Mouse (Mus musculus): ENCODE measurements around the gene Zdhhc17. TPM values are rescaled to one million over a fixed set of nuclear protein-coding genes. Genes with fewer than 3 reads are reported as not detected.

The Zdhhc17 gene
- polyA plus RNA-seq, 1 experiment from 2014 or later: 35.2 TPM

DNA sequence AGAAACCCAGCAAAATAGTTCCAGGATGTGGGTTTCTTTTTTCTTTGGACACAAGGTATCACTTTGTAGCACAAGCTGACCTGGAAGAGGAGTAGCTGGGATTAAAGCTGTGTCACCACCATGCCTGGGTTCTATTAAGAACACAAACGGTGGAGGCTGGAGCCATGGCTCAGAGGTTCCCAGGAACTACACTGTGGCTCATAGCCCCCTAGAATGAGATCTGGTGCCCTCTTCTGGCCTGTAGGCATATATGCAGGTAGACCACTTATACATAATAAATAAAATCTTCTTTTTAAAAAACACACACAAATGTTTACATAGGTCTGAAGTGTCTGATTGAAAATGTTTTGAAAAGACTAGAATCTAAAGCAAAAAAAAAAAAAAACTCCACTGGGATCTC is 33.9 kb downstream of the Zdhhc17 start:
- Histone ChIP-seq H3K4me3 (no peak overlapping the region), H3K4me1 (no peaks in the 10 kb centered on the region), H3K36me3 (peaks cover 19% of the 10 kb centered on the region), H3K27ac (no peak overlapping the region), H3K27me3 (no peaks in the 10 kb centered on the region), H3K4me2 (replicated peaks) (no peak overlapping the region), H3K9me3 (no peaks in the 10 kb centered on the region), H3K9ac (no peak overlapping the region)
- 5% methylated on average over 1 of the region's 1 CpGs for WGBS
- no peak for ATAC-seq (ENCODE audit: insufficient number of reproducible peaks, insufficient read depth, low FRiP score, low TSS enrichment)

DNA sequence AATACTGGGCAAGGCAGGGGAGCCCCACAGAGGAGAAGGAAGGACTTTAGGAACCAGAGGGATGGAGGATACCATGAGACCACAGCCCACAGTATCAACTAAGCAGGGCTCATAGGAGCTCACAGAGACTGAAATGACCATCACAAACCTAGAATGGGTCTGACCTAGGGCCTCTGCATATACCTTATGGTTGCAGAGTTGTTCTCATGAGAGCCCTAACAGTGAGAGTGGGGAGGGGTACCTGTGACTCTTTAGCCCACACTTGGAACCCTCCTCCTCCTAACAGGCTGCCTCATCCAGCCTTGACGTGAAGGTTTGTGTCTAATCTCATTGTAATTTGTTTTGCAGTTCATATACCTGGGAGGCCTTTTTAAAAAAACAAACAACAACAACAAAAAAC is 35.1 kb downstream of the Zdhhc17 start:
- H3K4me1 ChIP-seq: peaks cover 2% of the 10 kb centered on the region; the same call in 1 of the 2 replicates
- H3K4me3 ChIP-seq: no peak overlapping the region
- H3K27ac ChIP-seq: no peak overlapping the region
- 66% methylated on average over 1 of the region's 1 CpGs for WGBS
- no peak overlapping the region for H3K4me2 ChIP-seq (replicated peaks)
- no peaks in the 10 kb centered on the region for H3K27me3 ChIP-seq
- peaks cover 19% of the 10 kb centered on the region for H3K36me3 ChIP-seq
- no peak for ATAC-seq (ENCODE audit: insufficient number of reproducible peaks, insufficient read depth, low FRiP score, low TSS enrichment)
- no peak overlapping the region for H3K9ac ChIP-seq
- H3K9me3 ChIP-seq: no peaks in the 10 kb centered on the region

DNA sequence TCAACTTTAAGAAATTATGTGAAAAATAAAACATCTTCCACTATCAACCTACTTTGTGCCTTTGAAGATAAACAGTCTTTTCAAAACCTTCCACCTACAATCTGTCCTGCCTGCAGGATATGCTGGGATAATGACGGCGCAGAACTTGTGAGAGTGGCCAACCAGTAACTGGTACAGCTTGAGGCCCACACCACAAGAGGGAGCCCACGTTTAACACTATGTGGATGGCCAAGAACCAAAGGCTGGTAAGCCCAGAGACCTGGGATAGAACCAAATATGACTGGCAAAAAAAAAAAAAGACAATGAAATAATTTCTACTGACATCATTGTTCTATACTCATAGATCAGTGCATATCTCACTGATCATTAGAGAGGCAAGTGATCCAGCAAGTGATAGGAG is 35.5 kb downstream of the Zdhhc17 start:
- Histone ChIP-seq H3K9ac (no peak overlapping the region), H3K9me3 (no peaks in the 10 kb centered on the region), H3K4me3 (no peak overlapping the region), H3K27ac (no peak overlapping the region), H3K27me3 (no peaks in the 10 kb centered on the region), H3K4me2 (replicated peaks) (no peak overlapping the region), H3K36me3 (peaks cover 23% of the 10 kb centered on the region), H3K4me1 (peaks cover 6% of the 10 kb centered on the region; the same call in 1 of the 2 replicates)
- ATAC-seq (ENCODE audit: insufficient number of reproducible peaks, insufficient read depth, low FRiP score, low TSS enrichment): no peak
- WGBS: 47% methylated on average over 3 of the region's 3 CpGs

DNA sequence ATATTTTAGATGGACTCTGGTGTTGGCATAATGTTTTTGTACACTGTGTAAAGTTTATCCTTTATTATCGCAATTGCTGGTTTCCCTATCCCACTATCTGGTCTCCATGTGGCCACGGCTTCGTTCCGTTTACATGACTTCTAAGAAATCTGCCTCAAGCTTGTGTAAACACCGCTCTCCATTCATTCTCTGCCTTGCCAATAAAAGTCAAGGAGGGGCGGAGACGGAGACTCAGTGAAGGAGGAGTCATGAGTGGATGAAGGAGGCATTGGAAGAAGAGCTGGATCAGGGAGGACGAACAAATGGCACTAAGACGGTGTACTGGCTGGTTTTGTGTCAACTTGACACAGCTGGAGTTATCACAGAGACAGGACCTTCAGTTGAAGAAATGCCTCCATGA is 37.9 kb downstream of the Zdhhc17 start:
- H3K9ac ChIP-seq: no peak overlapping the region

DNA sequence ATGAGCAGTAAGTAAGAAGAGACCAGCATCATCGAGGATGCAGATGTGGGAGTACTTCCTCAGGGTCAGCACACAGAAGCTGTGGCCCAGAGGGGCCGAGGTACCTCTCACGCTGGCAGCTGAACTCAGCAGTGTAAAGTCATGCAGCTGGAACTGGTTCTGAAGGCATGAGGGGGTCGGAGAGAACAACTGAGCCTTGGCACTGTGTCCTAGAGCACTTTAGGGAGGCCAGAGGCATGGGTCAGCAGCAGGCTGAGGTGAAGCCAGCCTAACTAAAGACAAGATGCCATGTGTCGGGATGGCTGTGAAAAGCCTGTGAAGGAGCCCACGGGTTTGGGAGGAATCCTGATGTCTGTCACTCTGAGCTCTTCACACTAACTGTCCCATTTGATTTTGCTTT is 38.5 kb downstream of the Zdhhc17 start:
- no peak overlapping the region for H3K9ac ChIP-seq
- no peaks in the 10 kb centered on the region for H3K9me3 ChIP-seq
- H3K27ac ChIP-seq: no peak overlapping the region
- H3K4me3 ChIP-seq: no peak overlapping the region
- ATAC-seq (ENCODE audit: insufficient number of reproducible peaks, insufficient read depth, low FRiP score, low TSS enrichment): no peak
- no peaks in the 10 kb centered on the region for H3K27me3 ChIP-seq
- H3K4me2 ChIP-seq (replicated peaks): no peak overlapping the region
- peaks cover 21% of the 10 kb centered on the region for H3K36me3 ChIP-seq
- peaks cover 7% of the 10 kb centered on the region; the same call in 1 of the 2 replicates for H3K4me1 ChIP-seq
- WGBS: 81% methylated on average over 6 of the region's 6 CpGs

More for the DNA sequence above, 37.9 kb downstream of the Zdhhc17 start:
- H3K27me3 ChIP-seq: no peaks in the 10 kb centered on the region
- no peak for ATAC-seq (ENCODE audit: insufficient number of reproducible peaks, insufficient read depth, low FRiP score, low TSS enrichment)
- H3K27ac ChIP-seq: no peak overlapping the region
- no peaks in the 10 kb centered on the region for H3K9me3 ChIP-seq
- no peak overlapping the region for H3K4me2 ChIP-seq (replicated peaks)
- no peak overlapping the region for H3K4me3 ChIP-seq
- peaks cover 7% of the 10 kb centered on the region; the same call in 1 of the 2 replicates for H3K4me1 ChIP-seq
- H3K36me3 ChIP-seq: peaks cover 19% of the 10 kb centered on the region
- 75% methylated on average over 9 of the region's 9 CpGs for WGBS

DNA sequence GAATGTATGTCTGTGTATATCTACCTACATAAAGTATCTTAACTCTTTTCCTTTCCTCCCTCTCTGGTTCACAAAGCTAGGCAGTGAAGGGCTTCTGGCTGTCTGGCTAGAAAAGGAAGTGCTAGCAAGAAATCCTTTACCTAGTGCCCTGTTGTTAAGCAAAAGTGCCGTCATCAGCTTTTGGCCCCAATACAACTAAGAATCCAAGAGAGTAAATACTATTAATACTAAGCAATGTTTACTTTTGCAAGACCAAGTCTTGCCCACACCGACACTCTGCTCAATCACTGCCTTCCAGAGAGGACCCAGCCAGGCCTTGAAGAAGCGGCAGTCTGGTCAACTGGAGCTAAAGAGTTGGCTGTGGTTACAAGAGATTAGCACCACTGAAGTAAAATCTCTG is 38.9 kb downstream of the Zdhhc17 start:
- peaks cover 7% of the 10 kb centered on the region; the same call in 1 of the 2 replicates for H3K4me1 ChIP-seq

DNA sequence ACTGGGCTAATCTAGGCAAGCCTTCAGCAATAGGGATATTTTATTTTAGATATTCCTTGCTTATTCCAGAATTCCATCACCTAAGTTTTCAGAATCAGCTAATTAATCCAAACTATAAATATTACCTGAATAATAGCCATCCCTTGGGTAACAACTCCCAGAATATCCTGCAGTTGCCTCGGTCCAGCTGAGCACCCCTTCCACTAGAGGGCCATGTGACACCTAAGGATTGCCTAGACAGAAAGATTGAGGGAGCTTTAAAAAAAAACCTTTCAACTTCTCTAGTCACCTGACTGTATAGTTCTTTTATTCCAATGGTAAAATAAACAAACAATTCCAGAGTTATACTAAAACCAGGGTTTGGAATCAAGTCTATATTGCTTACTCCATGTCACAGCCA is 47.8 kb downstream of the Zdhhc17 start:
- Histone ChIP-seq H3K9ac (no peak overlapping the region), H3K9me3 (no peaks in the 10 kb centered on the region), H3K27me3 (no peaks in the 10 kb centered on the region), H3K4me1 (no peaks in the 10 kb centered on the region), H3K4me2 (replicated peaks) (no peak overlapping the region), H3K36me3 (peaks cover 23% of the 10 kb centered on the region), H3K4me3 (no peak overlapping the region), H3K27ac (no peak overlapping the region)
- no peak for ATAC-seq (ENCODE audit: insufficient number of reproducible peaks, insufficient read depth, low FRiP score, low TSS enrichment)
- WGBS: 48% methylated on average over 1 of the region's 1 CpGs

More for the DNA sequence above, 38.9 kb downstream of the Zdhhc17 start:
- no peak for ATAC-seq (ENCODE audit: insufficient number of reproducible peaks, insufficient read depth, low FRiP score, low TSS enrichment)
- 92% methylated on average over 3 of the region's 3 CpGs for WGBS
- H3K27me3 ChIP-seq: no peaks in the 10 kb centered on the region
- no peak overlapping the region for H3K9ac ChIP-seq
- H3K9me3 ChIP-seq: no peaks in the 10 kb centered on the region
- H3K4me2 ChIP-seq (replicated peaks): no peak overlapping the region
- no peak overlapping the region for H3K27ac ChIP-seq
- no peak overlapping the region for H3K4me3 ChIP-seq
- peaks cover 21% of the 10 kb centered on the region for H3K36me3 ChIP-seq

DNA sequence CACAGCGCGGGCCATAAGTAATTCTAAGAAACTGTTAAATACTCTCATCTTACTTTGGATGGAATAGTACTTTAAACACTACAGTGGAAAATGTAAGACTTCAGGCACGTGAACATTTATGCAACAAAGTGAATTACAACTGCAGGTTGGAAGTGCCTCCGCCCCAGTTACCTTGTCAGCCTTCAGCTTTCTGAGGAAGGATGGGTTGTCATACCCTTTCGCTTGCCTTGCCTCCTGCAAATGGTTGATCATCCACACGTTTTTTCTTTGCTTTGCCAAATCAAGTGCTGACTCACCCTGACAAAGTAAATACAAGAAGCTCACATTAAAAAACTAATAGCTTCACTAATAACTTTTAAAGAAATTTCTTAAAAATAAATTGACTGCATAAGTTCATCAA is 49.1 kb downstream of the Zdhhc17 start:
- Histone ChIP-seq H3K27me3 (no peaks in the 10 kb centered on the region), H3K36me3 (peaks cover 25% of the 10 kb centered on the region), H3K27ac (no peak overlapping the region), H3K4me2 (replicated peaks) (no peak overlapping the region), H3K4me1 (no peaks in the 10 kb centered on the region), H3K9me3 (no peaks in the 10 kb centered on the region), H3K4me3 (no peak overlapping the region), H3K9ac (no peak overlapping the region)
- 93% methylated on average over 6 of the region's 6 CpGs for WGBS
- no peak for ATAC-seq (ENCODE audit: insufficient number of reproducible peaks, insufficient read depth, low FRiP score, low TSS enrichment)

DNA sequence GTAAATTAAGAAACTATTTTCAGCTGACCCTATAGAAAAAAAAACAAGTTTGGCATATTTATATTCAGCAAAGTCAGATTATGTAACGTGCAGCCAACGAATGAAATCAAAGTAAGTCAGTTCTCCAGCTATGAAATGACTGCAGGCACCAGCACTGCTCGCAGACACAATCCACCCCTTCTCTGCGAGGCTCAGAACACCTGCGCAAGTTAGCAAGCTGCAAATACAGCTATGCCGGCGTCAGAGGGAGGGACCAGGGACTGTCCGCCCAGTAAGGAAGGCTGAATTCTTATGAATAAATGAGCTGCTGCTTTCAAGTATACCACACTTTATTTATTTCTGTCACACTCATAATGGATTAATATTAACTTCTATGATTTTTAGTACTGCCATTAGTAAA is 50.2 kb downstream of the Zdhhc17 start:
- Histone ChIP-seq H3K9me3 (no peaks in the 10 kb centered on the region), H3K4me2 (replicated peaks) (no peak overlapping the region)

DNA sequence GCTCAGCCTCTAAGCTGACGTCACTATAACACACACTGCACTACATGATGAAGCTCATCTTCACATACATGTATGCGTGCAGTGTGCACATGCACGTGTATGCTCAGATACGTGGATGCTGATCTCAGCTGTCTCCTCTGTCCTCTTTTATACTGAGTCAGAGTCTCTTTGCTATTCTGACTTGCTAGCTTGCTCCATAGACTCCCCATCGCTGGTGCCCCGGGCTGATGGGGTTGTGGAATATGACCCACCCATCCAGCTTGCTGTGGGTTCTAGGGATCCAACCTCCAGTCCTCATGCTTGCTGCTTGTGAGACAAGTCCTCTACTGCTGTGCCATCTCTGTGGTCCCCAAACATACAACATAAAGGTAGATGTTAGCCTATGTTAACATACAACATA is 51.1 kb downstream of the Zdhhc17 start:
- H3K9ac ChIP-seq: no peak overlapping the region
- peaks cover 34% of the 10 kb centered on the region for H3K36me3 ChIP-seq
- H3K4me1 ChIP-seq: no peaks in the 10 kb centered on the region
- 94% methylated on average over 6 of the region's 6 CpGs for WGBS
- H3K9me3 ChIP-seq: no peaks in the 10 kb centered on the region
- H3K27me3 ChIP-seq: no peaks in the 10 kb centered on the region
- H3K4me3 ChIP-seq: no peak overlapping the region
- H3K27ac ChIP-seq: no peak overlapping the region
- H3K4me2 ChIP-seq (replicated peaks): no peak overlapping the region
- no peak for ATAC-seq (ENCODE audit: insufficient number of reproducible peaks, insufficient read depth, low FRiP score, low TSS enrichment)

More for the DNA sequence above, 50.2 kb downstream of the Zdhhc17 start:
- Histone ChIP-seq H3K4me3 (no peak overlapping the region), H3K9ac (no peak overlapping the region), H3K27ac (no peak overlapping the region), H3K36me3 (peaks cover 32% of the 10 kb centered on the region), H3K4me1 (no peaks in the 10 kb centered on the region), H3K27me3 (no peaks in the 10 kb centered on the region)
- no peak for ATAC-seq (ENCODE audit: insufficient number of reproducible peaks, insufficient read depth, low FRiP score, low TSS enrichment)
- 97% methylated on average over 8 of the region's 8 CpGs for WGBS

DNA sequence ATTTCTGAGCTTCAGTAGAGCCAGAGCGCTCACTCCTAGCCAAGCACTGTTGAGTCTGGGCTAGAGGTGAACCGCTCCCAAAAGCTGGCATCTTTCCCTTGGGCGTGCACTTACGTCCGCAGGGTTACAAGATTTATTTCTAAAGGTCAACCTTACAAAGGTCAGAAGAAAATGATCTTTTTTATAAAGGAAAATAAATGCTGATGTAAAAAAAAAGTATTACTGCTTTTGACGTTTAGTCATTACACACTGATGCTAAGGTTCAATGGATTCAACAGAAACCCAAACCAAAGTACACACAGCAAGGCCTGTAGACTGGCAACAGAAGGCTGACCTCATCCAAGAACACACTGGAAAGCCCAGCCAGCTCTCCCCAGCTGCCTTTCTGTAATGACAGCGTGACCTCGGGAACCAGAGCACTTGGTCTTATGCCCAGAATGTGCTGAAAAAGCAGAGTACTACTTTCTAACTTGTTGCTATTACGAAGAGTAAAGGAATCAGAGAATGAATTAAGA is 56.9 kb downstream of the Zdhhc17 start:
- Histone ChIP-seq H3K36me3 (peaks cover 22% of the 10 kb centered on the region), H3K27ac (no peak overlapping the region), H3K9ac (no peak overlapping the region), H3K27me3 (no peaks in the 10 kb centered on the region), H3K4me2 (replicated peaks) (no peak overlapping the region), H3K4me3 (no peak overlapping the region), H3K9me3 (no peaks in the 10 kb centered on the region), H3K4me1 (no peaks in the 10 kb centered on the region)
- no peak for ATAC-seq (ENCODE audit: insufficient number of reproducible peaks, insufficient read depth, low FRiP score, low TSS enrichment)
- WGBS: 77% methylated on average over 9 of the region's 9 CpGs

DNA sequence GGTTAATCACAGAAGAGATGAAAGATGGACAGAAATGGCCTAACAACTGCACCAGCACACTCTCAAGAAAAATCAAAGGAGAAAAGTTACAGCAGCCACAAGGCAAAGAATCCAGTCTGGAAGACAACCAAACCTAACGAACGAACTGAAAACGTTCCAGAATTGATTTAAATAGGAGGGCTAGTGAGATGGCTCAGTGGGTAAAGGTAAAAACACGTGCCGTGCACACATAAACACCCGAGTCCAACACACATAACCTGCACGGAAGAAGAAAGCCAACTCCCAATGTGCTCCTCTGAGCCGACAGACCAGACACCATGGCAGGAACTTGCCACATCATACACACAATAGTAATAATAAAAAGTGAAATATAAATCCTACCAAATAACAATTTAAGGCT is 57.7 kb downstream of the Zdhhc17 start:
- H3K27me3 ChIP-seq: no peaks in the 10 kb centered on the region
- H3K27ac ChIP-seq: no peak overlapping the region
- H3K9me3 ChIP-seq: no peaks in the 10 kb centered on the region
- 84% methylated on average over 8 of the region's 8 CpGs for WGBS
- H3K4me1 ChIP-seq: no peaks in the 10 kb centered on the region
- H3K4me3 ChIP-seq: no peak overlapping the region
- no peak overlapping the region for H3K9ac ChIP-seq
- H3K36me3 ChIP-seq: peaks cover 29% of the 10 kb centered on the region
- no peak for ATAC-seq (ENCODE audit: insufficient number of reproducible peaks, insufficient read depth, low FRiP score, low TSS enrichment)
- H3K4me2 ChIP-seq (replicated peaks): no peak overlapping the region

DNA sequence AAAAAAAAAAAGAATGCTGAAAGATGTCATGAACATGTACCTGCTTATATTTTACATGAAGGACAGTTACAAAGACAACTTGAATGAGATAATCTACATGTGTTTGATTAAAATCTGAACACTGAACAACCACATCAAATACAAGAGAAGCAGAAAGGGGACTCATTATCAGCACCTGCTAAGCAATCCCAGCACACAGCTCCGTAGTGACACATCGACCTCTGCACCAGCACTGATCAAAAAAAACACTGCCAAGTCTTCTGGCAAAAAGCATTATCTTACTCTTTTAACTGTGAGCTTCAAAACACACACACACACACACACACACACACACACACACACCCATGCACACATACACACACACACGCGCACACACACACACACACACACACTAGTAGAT is 58.2 kb downstream of the Zdhhc17 start:
- Histone ChIP-seq H3K4me2 (replicated peaks) (no peak overlapping the region), H3K4me3 (no peak overlapping the region), H3K9ac (no peak overlapping the region), H3K36me3 (peaks cover 29% of the 10 kb centered on the region), H3K4me1 (no peaks in the 10 kb centered on the region), H3K9me3 (no peaks in the 10 kb centered on the region), H3K27ac (no peak overlapping the region), H3K27me3 (no peaks in the 10 kb centered on the region)
- no peak for ATAC-seq (ENCODE audit: insufficient number of reproducible peaks, insufficient read depth, low FRiP score, low TSS enrichment)
- 81% methylated on average over 4 of the region's 4 CpGs for WGBS
